Mouse (Mus musculus) kidney, embryonic 16.5 days (tissue): ENCODE measurements around the gene Hist1h2bl. TPM values are rescaled to one million over a fixed set of nuclear protein-coding genes. Genes with fewer than 3 reads are reported as not detected.
A peak's percentile ranks its signal among the peaks of the same experiment; 100 is the strongest.

Experiments
- ATAC-seq: fragments of 200-750 bp; cut with Nextera tagmentation; 2 replicates; pipeline ENCODE4 v1.8.0; 2017; ENCODE audit warnings: moderate TSS enrichment; ENCODE audit not compliant: low FRiP score, low TSS enrichment
- H3K27ac ChIP-seq: fragments of 300-500 bp; sonication (generic); 2 replicates; pipeline ENCODE4 v1.5.1; 2014; ENCODE audit warnings: low read length
- H3K27me3 ChIP-seq: fragments of 300-500 bp; sonication (generic); 2 replicates; pipeline ENCODE4 v1.6.1; 2014; ENCODE audit warnings: low read length, control low read depth, mixed read lengths; ENCODE audit not compliant: insufficient read depth
- H3K36me3 ChIP-seq: fragments of 300-500 bp; sonication (generic); 2 replicates; pipeline ENCODE4 v1.6.1; 2014; ENCODE audit warnings: low read length, control low read depth, mixed read lengths; ENCODE audit not compliant: insufficient read depth
- H3K4me1 ChIP-seq: fragments of 300-500 bp; sonication (generic); 2 replicates; pipeline ENCODE4 v1.6.1; 2014; ENCODE audit warnings: low read length, control low read depth, mixed read lengths; ENCODE audit not compliant: insufficient read depth
- H3K4me2 ChIP-seq: fragments of 300-500 bp; sonication (generic); replicated peaks from 2 replicates; pipeline ENCODE4 v1.6.1; 2014; ENCODE audit warnings: low read depth, low read length
- H3K4me3 ChIP-seq: fragments of 300-500 bp; sonication (generic); 2 replicates; pipeline ENCODE4 v1.5.1; 2014; ENCODE audit warnings: mild to moderate bottlenecking, low read length
- H3K9ac ChIP-seq: fragments of 300-500 bp; sonication (generic); replicated peaks from 2 replicates; pipeline ENCODE4 v1.6.1; 2014; ENCODE audit warnings: low read length
- H3K9me3 ChIP-seq: fragments of 300-500 bp; sonication (generic); 2 replicates; pipeline ENCODE4 v1.6.1; 2016; ENCODE audit warnings: low read length, control low read depth
- WGBS: fragments of 180-500 bp; shearing (Covaris S2); extraction: QIAGEN DNeasy Blood & Tissue Kit; methylation state at CpG from one replicate; pipeline ENCODE4 v1.1.7; 2014; 5-methylcytosine and 5-hydroxymethylcytosine counted together
- microRNA-seq: library from miRNA; unstranded; fragments of <30 nt; microRNA quantifications from one replicate; pipeline ENCODE4, GENCODE M21; 2016
- polyA plus RNA-seq: library from polyadenylated mRNA; unstranded; fragments of >200 nt; fragmentation: Nextera tagmentation; extraction: Ambion mirVana; gene quantifications from 2 replicates; pipeline ENCODE4 v1.2.1, GENCODE M21; 2015

Hist1h2bl gene
- polyA plus RNA-seq, 1 experiment from 2014 or later, result 1.9 TPM

DNA sequence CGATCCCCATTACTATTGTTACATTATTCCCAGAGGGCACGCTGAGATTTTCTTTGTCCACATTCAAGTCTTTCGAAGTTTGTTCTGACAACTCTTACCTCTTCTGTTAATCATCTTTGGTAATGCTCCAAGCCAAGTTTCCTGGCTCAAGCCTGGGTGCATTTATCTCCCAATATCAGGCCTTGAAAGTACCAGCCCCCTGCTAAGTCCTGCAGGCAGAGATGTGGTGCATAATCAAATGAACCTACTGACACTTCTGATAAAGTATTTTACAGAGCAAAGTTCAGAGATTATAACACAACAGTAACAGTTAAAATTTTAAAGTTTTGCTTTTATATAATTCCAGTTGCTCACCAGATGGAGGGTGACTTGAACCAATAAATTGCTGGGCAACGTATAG lies 4.2 kb downstream of the Hist1h2bl start:
- Histone ChIP-seq H3K4me3 (peak overlapping the region; percentile 63), H3K4me1 (peaks cover 10% of the 10 kb centered on the region), H3K36me3 (no peaks in the 10 kb centered on the region), H3K27me3 (no peaks in the 10 kb centered on the region), H3K4me2 (peak overlapping the region; percentile 70), H3K9me3 (no peaks in the 10 kb centered on the region), H3K27ac (no peak overlapping the region), H3K9ac (peak overlapping the region; percentile 66)
- no peak for ATAC-seq
- 31% methylated on average over 4 of the region's 4 CpGs for WGBS

DNA sequence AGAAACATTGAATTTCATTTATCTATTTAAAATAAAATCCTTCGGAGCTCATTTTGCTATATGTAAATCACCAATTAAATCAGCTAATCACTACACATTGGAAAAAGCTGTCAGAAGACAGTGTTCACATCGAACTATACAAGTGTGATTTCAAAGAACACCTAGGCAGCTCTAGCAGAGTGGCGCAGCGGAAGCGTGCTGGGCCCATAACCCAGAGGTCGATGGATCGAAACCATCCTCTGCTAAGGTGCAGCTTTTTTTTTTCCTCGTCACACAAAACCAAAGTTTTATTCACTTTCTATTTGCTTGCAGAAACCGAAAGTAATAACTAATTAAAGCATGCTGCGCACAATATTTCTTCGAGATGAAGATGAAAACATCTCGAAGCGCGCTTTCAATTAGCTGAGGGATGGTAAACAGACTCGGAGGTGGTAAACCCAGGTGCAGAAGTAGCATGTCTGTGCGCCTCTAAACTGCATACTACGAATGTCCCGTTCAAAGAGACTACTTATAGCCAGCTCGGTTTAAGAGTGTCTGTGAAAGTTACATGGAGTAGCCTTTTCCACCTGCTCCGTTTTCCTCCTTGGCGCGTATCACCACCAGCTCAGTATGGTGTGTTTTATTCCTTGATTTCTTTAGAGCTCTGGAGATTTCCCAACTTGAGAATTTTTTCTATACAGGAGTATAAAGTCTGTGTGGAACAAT lies 5.0 kb downstream of the Hist1h2bl start:
- H3K9me3 ChIP-seq, result no peaks in the 10 kb centered on the region
- peak overlapping the region; percentile 66 for H3K9ac ChIP-seq
- peaks cover 10% of the 10 kb centered on the region for H3K4me1 ChIP-seq
- peak; percentile 82 for ATAC-seq
- peak overlapping the region; percentile 63 for H3K4me3 ChIP-seq
- 2% methylated on average over 22 of the region's 22 CpGs for WGBS
- 0 out of 2 replicates have a peak overlapping the region, but pooled peaks have one; percentile 53 for H3K27ac ChIP-seq
- no peaks in the 10 kb centered on the region for H3K36me3 ChIP-seq
- H3K4me2 ChIP-seq, result peak overlapping the region; percentile 70
- no peaks in the 10 kb centered on the region for H3K27me3 ChIP-seq

DNA sequence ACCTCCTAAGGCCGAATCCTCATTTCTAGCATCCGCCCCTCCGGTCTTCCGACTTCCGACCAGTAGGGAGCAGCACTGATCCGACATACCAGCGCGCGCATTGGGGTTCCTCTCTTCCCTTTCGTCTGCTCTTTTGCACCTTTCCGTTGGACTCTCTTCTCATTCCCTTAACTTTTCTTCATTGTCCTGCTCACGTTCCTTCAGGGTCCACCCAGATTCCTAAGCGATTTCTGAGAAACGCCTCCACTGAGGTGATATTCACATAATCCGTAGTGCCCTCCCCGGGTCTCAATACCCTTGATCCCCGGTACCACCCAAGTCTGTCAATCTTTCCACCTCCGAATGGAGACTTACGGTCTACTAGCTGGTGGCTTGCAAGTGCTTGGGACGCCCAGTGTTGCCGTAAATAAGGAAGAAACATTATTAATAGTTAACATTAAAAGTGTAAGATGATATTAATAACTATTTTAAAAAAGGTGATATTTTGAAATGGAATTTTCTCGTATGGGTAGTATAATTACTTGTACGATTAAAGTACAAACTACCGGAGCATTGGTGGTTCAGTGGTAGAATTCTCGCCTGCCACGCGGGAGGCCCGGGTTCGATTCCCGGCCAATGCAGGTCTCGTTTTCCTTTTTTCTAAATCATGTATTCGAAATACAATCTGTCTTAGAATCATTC lies 5.8 kb downstream of the Hist1h2bl start:
- no peaks in the 10 kb centered on the region for H3K27me3 ChIP-seq
- peaks cover 6% of the 10 kb centered on the region for H3K4me1 ChIP-seq
- no peaks in the 10 kb centered on the region for H3K9me3 ChIP-seq
- H3K27ac ChIP-seq, result peak overlapping the region; percentile 88
- under 1% methylated on average over 32 of the region's 32 CpGs for WGBS
- no peaks in the 10 kb centered on the region for H3K36me3 ChIP-seq
- peak overlapping the region; percentile 68 for H3K9ac ChIP-seq
- H3K4me2 ChIP-seq, result peak overlapping the region; percentile 70
- peak overlapping the region; percentile 86 for H3K4me3 ChIP-seq
- peak; percentile 77 for ATAC-seq

DNA sequence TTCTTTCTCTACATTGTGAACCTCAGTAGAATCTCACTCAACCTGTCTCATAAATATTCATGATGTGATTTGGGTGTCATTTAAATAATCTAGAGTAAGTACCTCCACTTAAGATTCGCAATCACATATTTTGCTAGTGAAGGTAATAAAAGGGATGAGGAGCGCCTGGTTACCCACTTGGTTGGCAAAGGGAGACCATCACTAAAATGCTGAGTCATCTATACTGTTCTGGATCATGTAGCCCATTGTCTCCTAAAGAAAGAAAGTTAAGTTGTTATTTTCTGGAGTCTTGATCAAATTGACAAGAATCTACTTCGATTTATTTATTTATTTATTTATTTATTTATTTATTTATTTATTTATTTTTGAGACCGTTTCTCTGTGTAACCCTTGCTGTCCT lies 9.3 kb downstream of the Hist1h2bl start:
- Histone ChIP-seq H3K4me3 (no peak overlapping the region), H3K9me3 (no peaks in the 10 kb centered on the region), H3K9ac (no peak overlapping the region), H3K36me3 (no peaks in the 10 kb centered on the region), H3K4me2 (no peak overlapping the region), H3K27ac (no peak overlapping the region), H3K27me3 (no peaks in the 10 kb centered on the region), H3K4me1 (no peaks in the 10 kb centered on the region)
- WGBS, result 71% methylated on average over 4 of the region's 4 CpGs
- ATAC-seq, result no peak

DNA sequence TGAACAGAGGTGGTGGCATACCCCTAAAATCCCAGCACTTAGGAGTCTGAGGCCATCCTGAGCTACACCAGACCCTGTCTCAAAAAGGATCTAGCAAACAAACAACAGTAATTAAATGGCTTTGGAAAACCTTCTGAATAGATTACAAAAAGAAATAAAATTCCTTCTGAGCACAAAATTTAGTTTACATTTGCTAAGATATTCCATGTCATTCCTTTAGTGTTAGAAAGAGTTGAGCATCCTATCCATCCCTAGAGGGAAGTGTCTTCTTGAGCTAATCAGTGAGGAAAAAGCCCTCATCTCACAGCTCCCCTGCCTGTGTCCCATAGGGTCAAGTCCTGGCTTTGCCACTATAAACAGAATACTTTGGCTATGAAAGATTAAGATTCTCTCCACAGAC lies 18.1 kb downstream of the Hist1h2bl start, which contains the start of gene Olfr1359:
Gene Olfr1359 (plus strand): TSS at position 301 of the 400 bp plus-strand sequence.
- Histone ChIP-seq H3K4me3 (no peak within 1 kb of the TSS), H3K9me3 (no peaks in the 10 kb centered on the region), H3K36me3 (no peaks in the 10 kb centered on the region), H3K9ac (no peak within 1 kb of the TSS), H3K27me3 (no peaks in the 10 kb centered on the region), H3K27ac (no peak within 1 kb of the TSS), H3K4me2 (no peak within 1 kb of the TSS), H3K4me1 (no peaks in the 10 kb centered on the region)
- ATAC-seq, result no peak

DNA sequence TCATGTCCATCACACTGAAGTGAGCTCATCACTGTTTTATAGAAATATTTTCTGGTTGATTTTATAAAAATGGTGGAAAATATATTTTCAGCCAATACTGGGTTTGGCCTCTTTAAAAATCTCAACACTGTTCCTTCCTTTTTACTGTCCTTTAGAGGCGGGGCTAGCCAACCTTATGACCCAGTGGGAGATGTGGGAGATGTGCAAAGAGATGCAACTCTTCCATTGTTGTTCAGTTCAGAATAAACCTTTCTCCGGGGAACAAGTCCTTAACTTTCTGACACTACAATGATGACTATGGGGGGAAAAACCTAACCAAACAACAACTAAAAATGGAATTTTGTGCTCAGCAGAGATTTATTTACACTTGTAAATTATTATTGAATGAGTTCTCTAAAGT lies 38.6 kb downstream of the Hist1h2bl start, which contains the start of gene Olfr1360:
Gene Olfr1360 (minus strand): TSS at position 101 of the 400 bp plus-strand sequence.
- Histone ChIP-seq H3K27ac (no peak within 1 kb of the TSS), H3K4me2 (no peak within 1 kb of the TSS), H3K27me3 (no peaks in the 10 kb centered on the region), H3K4me3 (no peak within 1 kb of the TSS), H3K36me3 (no peaks in the 10 kb centered on the region), H3K9ac (no peak within 1 kb of the TSS), H3K4me1 (no peaks in the 10 kb centered on the region), H3K9me3 (no peaks in the 10 kb centered on the region)
- ATAC-seq, result no peak
- 79% methylated on average over 2 of the region's 2 CpGs for WGBS

Small RNA genes lying within 50 kb of the gene (microRNA-seq; reads per million reads assigned to microRNA genes)
- gene Gm44357 (not detected), gene Gm44367 (not detected), gene Gm44454 (not detected)

Other genes starting within 250 kb of the Hist1h2bl start
- gene Nkapl, start 247.6 kb downstream of the Hist1h2bl start, polyA plus RNA-seq, result 1.9 and 2.3 TPM in 2 replicates
- 4.5 TPM in 2 replicates for gene Zkscan4, start 237.2 kb downstream of the Hist1h2bl start, polyA plus RNA-seq
- not detected in 2 replicates for gene Gm10065, start 236.7 kb downstream of the Hist1h2bl start, polyA plus RNA-seq
- gene AK157302, start 220.9 kb downstream of the Hist1h2bl start, polyA plus RNA-seq, result 0.46 and 1.6 TPM in 2 replicates
- 9.9 and 19.3 TPM in 2 replicates for gene Gm11273, start 214.7 kb downstream of the Hist1h2bl start, polyA plus RNA-seq
- gene Zkscan8, start 185.0 kb downstream of the Hist1h2bl start, polyA plus RNA-seq, result 6.8 and 7.0 TPM in 2 replicates
- gene Olfr1366, start 173.3 kb downstream of the Hist1h2bl start, polyA plus RNA-seq, result 0.16 and 0.17 TPM in 2 replicates
- gene Olfr1535, start 156.2 kb downstream of the Hist1h2bl start, polyA plus RNA-seq, result not detected in 2 replicates
- gene Olfr1364, start 134.4 kb downstream of the Hist1h2bl start, polyA plus RNA-seq, result not detected in 2 replicates
- not detected in 2 replicates for gene Olfr1362, start 102.1 kb downstream of the Hist1h2bl start, polyA plus RNA-seq
- gene Olfr11, start 73.6 kb downstream of the Hist1h2bl start, polyA plus RNA-seq, result not detected in 2 replicates
- gene Olfr1361, start 52.8 kb downstream of the Hist1h2bl start, polyA plus RNA-seq, result not detected in 2 replicates
- gene Olfr1360, start 38.7 kb downstream of the Hist1h2bl start, polyA plus RNA-seq, result not detected in 2 replicates
- gene Olfr1359, start 18.0 kb downstream of the Hist1h2bl start, polyA plus RNA-seq, result not detected in 2 replicates
- 13.5 and 20.3 TPM in 2 replicates for gene Hist1h2ai, start 279 bp upstream of the Hist1h2bl start, polyA plus RNA-seq
- gene Hist1h3h, start 1.5 kb upstream of the Hist1h2bl start, polyA plus RNA-seq, result 6.2 and 12.4 TPM in 2 replicates
- 4.3 and 4.4 TPM in 2 replicates for gene Hist1h2bm, start 5.9 kb upstream of the Hist1h2bl start, polyA plus RNA-seq
- 1.4 and 1.6 TPM in 2 replicates for gene Hist1h4j, start 18.9 kb upstream of the Hist1h2bl start, polyA plus RNA-seq
- 4.3 and 5.9 TPM in 2 replicates for gene Hist1h4k, start 34.4 kb upstream of the Hist1h2bl start, polyA plus RNA-seq
- 24.4 and 25.9 TPM in 2 replicates for gene Hist1h2ak, start 37.7 kb upstream of the Hist1h2bl start, polyA plus RNA-seq
- 2.2 and 3.1 TPM in 2 replicates for gene Hist1h2bn, start 38.0 kb upstream of the Hist1h2bl start, polyA plus RNA-seq
- gene Hist1h1b, start 64.5 kb upstream of the Hist1h2bl start, polyA plus RNA-seq, result 17.4 and 17.8 TPM in 2 replicates
- gene Hist1h3i, start 67.2 kb upstream of the Hist1h2bl start, polyA plus RNA-seq, result 98.9 and 117 TPM in 2 replicates
- 3.4 and 6.0 TPM in 2 replicates for gene Hist1h2an, start 71.1 kb upstream of the Hist1h2bl start, polyA plus RNA-seq
- gene Hist1h2bp, start 71.3 kb upstream of the Hist1h2bl start, polyA plus RNA-seq, result 2.0 and 2.2 TPM in 2 replicates
- 22.0 and 25.6 TPM in 2 replicates for gene Hist1h2bq, start 94.1 kb upstream of the Hist1h2bl start, polyA plus RNA-seq
- 2.1 TPM in 1 of 2 replicates, not detected in the other for gene Hist1h2ao, start 94.3 kb upstream of the Hist1h2bl start, polyA plus RNA-seq
- gene Hist1h4m, start 95.6 kb upstream of the Hist1h2bl start, polyA plus RNA-seq, result not detected in 2 replicates
- gene Hist1h4n, start 116.1 kb upstream of the Hist1h2bl start, polyA plus RNA-seq, result 13.6 and 14.5 TPM in 2 replicates
- 2,785 and 3,191 TPM in 2 replicates for gene Hist1h2ap, start 117.4 kb upstream of the Hist1h2bl start, polyA plus RNA-seq
- gene Hist1h2br, start 117.6 kb upstream of the Hist1h2bl start, polyA plus RNA-seq, result 22.6 and 26.0 TPM in 2 replicates
- 11.6 and 13.7 TPM in 2 replicates for gene Zfp184, start 229.0 kb upstream of the Hist1h2bl start, polyA plus RNA-seq